Mouse (Mus musculus): ENCODE results near the gene Gucy2g.

DNA sequence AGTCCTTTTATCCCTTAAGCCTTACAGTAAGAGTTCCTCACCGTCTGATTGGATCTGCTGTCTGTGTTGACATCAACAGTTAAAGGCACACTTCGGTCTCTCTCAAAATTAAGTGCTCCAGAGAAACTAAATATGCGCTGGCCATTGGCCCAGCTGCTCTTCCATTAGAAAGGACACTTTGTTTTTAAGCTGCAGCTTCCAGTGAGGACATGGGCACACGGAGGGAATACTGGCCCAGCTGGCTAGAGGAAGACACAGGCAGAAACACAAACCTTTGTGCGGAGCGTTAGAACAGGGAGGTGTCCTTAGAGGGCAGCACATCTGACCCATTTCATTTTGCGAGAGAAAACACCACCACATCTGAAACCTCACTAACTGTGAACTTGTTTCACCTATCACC is 56.6 kb downstream of the Gucy2g start:
- TF ChIP-seq ETS1 (IDR thresholded peaks at IDR 0.05; ENCODE audit: low read depth, low read length) (no peak), ZMIZ1 (IDR thresholded peaks at IDR 0.05; ENCODE audit: low read depth, low read length) (no peak), POLR2A (IDR thresholded peaks at IDR 0.05; ENCODE audit: control insufficient read depth in 1 of 2, insufficient read depth in 1 of 2, low read depth in 1 of 2, low read length in 2 of 2, poor library complexity in 1 of 2) (no peak), TAL1 (IDR thresholded peaks at IDR 0.05; ENCODE audit: low read length) (no peak), SMC3 (IDR thresholded peaks at IDR 0.05; ENCODE audit: low read depth, low read length) (no peak), CTCF (IDR thresholded peaks at IDR 0.05 in 2 of 3, conservative IDR thresholded peaks at IDR 0.05 in 1 of 3; ENCODE audit: control insufficient read depth in 1 of 3, insufficient read depth in 1 of 3, low read depth in 2 of 3, low read length in 3 of 3, poor library complexity in 1 of 3, severe bottlenecking in 1 of 3) (no peak), GABPA (IDR thresholded peaks at IDR 0.05; ENCODE audit: low read depth, low read length) (no peak), MYC (IDR thresholded peaks at IDR 0.05; ENCODE audit: low read depth, low read length) (no peak), NRF1 (IDR thresholded peaks at IDR 0.05; ENCODE audit: insufficient read depth, low read depth, low read length, poor library complexity, severe bottlenecking) (no peak), USF2 (IDR thresholded peaks at IDR 0.05; ENCODE audit: borderline replicate concordance in 1 of 2, insufficient read depth in 1 of 2, low read depth in 1 of 2, low read length in 2 of 2) (no peak), EP300 (IDR thresholded peaks at IDR 0.05; ENCODE audit: low read depth in 1 of 2, low read length in 2 of 2) (no peak)

Data from MEL (cell line).